Mouse (Mus musculus): Measurements from ENCODE around the gene Frmd4b. TPM values are rescaled to one million over a fixed set of nuclear protein-coding genes. Genes with fewer than 3 reads are reported as not detected.

The Frmd4b gene
- polyA plus RNA-seq, 1 experiment from 2014 or later: 11.1 TPM

DNA sequence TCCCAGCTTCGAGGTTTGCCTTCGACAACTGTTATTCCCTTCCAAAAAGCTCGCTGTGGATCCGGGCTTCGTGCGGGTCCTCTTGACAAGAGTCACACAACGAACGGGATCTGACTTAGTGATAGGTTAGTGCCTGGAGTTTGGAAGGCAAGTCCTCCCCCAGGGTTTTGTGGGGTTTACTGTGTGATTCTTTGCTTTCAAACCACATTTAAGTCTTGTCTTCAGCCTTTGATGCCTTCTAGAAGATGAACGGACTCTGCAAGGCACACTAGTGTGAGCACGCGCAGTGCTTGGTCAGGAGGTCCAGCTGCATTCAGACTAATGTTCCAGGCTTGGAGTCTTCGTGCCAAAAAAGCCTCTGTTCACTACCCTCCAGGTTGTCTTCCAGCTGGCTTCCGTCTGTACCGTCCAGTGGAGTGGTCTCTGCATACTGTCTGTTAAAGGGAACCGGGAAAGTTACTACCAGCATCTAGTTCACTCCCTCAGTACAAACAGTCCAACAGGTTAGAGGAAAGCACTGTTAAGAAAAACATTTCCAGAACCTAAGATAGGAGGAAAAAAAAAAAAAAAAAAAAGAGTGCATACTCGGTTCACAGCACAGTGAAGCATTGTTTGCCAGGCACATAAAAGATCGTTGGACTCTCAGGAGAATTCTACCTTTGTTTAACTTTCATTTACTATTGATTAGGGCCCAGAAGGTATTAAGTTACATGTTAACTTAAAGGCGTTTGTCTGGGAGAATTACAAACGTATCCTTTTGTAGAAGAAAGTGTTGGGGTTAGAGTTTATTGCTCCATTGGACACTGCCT is 329.1 kb downstream of the Frmd4b start:
- Histone ChIP-seq H3K4me3 (ENCODE audit: low read depth, low read length) (no peak overlapping the region), H3K9ac (replicated peaks; ENCODE audit: low read depth) (no peak overlapping the region), H3K4me2 (replicated peaks; ENCODE audit: low read depth, low read length) (no peak overlapping the region), H3K27ac (ENCODE audit: low read length) (no peak overlapping the region), H3K27me3 (replicated peaks; ENCODE audit: insufficient read depth, low read length) (no peaks in the 10 kb centered on the region), H3K9me3 (ENCODE audit: low read length) (no peaks in the 10 kb centered on the region), H3K36me3 (ENCODE audit: insufficient read depth, low read length) (0 out of 2 replicates have a peak, but pooled peaks cover 2% of the 10 kb centered on the region), H3K4me1 (ENCODE audit: insufficient read depth, low read depth, low read length) (0 out of 2 replicates have a peak, but pooled peaks cover 3% of the 10 kb centered on the region)
- no peak for DNase-seq (ENCODE audit: low spot score)
- 56% methylated on average over 19 of the region's 19 CpGs for WGBS
- no peak for ATAC-seq
- TF ChIP-seq CTCF (IDR thresholded peaks at IDR 0.05): no peak
- no peak for TF ChIP-seq EP300 (IDR thresholded peaks at IDR 0.05)

DNA sequence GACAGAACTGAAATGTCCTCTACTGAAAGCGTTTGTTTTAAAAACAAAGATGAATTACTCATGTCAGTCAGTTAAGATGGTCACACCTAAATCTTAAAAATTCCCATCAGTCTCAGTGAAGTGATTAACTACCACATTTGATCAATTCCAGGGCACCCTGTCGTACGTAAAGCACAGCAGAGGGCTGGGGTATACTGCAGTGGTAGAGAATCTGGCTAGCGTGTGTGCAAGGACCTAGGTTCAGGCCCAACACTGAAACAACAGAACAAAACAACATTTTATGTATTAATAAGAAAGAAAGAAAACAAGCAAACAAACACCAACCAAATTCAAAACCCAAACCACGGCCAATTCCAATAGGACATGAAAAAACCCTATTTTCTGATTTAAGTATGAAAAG is 331.0 kb downstream of the Frmd4b start:
- Histone ChIP-seq H3K4me3 (ENCODE audit: low read depth, low read length) (no peak overlapping the region), H3K4me1 (ENCODE audit: insufficient read depth, low read depth, low read length) (0 out of 2 replicates have a peak, but pooled peaks cover 3% of the 10 kb centered on the region), H3K9me3 (ENCODE audit: low read length) (no peaks in the 10 kb centered on the region), H3K27me3 (replicated peaks; ENCODE audit: insufficient read depth, low read length) (no peaks in the 10 kb centered on the region), H3K4me2 (replicated peaks; ENCODE audit: low read depth, low read length) (no peak overlapping the region), H3K9ac (replicated peaks; ENCODE audit: low read depth) (no peak overlapping the region), H3K36me3 (ENCODE audit: insufficient read depth, low read length) (0 out of 2 replicates have a peak, but pooled peaks cover 2% of the 10 kb centered on the region), H3K27ac (ENCODE audit: low read length) (no peak overlapping the region)
- TF ChIP-seq CTCF (IDR thresholded peaks at IDR 0.05): no peak
- no peak for TF ChIP-seq EP300 (IDR thresholded peaks at IDR 0.05)
- ATAC-seq (no peak), DNase-seq (ENCODE audit: low spot score) (no peak)
- 91% methylated on average over 5 of the region's 5 CpGs for WGBS

DNA sequence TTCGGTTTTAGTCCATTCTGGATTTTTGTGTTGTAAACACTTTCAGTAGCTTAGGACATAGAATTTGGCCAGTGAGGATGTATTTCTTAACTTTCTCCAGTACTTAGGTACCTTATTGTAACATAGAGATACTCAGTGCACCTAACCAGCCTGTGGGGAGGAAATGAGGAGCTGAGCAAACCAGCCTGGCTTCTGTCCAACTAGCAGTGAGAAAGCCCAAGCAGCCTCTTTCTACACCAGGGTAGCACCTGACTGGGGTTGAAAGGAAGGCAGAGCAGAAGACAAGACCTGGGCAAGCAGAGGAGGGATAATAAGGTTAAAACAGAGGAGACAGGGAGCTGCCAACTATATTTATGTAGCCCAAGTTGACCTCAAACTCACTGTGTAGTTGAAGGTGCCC is 333.7 kb downstream of the Frmd4b start:
- DNase-seq (ENCODE audit: low spot score) (no peak), ATAC-seq (no peak)
- no peak overlapping the region for H3K27ac ChIP-seq (ENCODE audit: low read length)
- no peak overlapping the region for H3K4me2 ChIP-seq (replicated peaks; ENCODE audit: low read depth, low read length)
- 98% methylated on average over 1 of the region's 1 CpGs for WGBS
- H3K4me3 ChIP-seq (ENCODE audit: low read depth, low read length): no peak overlapping the region
- no peaks in the 10 kb centered on the region for H3K4me1 ChIP-seq (ENCODE audit: insufficient read depth, low read depth, low read length)
- TF ChIP-seq EP300 (IDR thresholded peaks at IDR 0.05) (no peak), CTCF (IDR thresholded peaks at IDR 0.05) (no peak)
- H3K9ac ChIP-seq (replicated peaks; ENCODE audit: low read depth): no peak overlapping the region
- H3K27me3 ChIP-seq (replicated peaks; ENCODE audit: insufficient read depth, low read length): no peaks in the 10 kb centered on the region
- H3K36me3 ChIP-seq (ENCODE audit: insufficient read depth, low read length): 0 out of 2 replicates have a peak, but pooled peaks cover 2% of the 10 kb centered on the region
- no peaks in the 10 kb centered on the region for H3K9me3 ChIP-seq (ENCODE audit: low read length)

DNA sequence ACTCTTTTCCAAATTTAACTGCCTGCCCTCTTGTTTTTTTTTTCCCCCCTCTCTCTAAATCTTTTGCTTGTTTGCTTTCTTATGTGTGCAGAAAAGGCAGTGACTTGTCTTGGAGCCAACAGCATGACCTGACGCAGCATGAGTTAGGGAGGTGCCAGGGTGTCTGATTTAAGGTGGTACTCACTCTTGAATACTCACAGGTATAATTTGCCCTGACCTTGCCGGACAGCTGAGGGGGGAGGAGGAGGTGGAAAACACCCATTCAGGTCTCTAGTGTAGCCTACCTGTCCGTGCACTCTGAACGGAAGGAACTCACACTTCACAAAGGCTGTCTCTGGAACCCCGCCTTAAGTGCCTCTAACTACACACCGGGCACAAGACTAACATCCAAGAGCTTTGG is 338.5 kb downstream of the Frmd4b start:
- 51% methylated on average over 6 of the region's 6 CpGs for WGBS
- ATAC-seq (no peak), DNase-seq (ENCODE audit: low spot score) (peak; percentile 32)
- H3K4me2 ChIP-seq (replicated peaks; ENCODE audit: low read depth, low read length): peak overlapping the region; percentile 14; the same call in 1 of the 2 replicates
- no peak overlapping the region for H3K4me3 ChIP-seq (ENCODE audit: low read depth, low read length)
- no peak for TF ChIP-seq EP300 (IDR thresholded peaks at IDR 0.05)
- TF ChIP-seq CTCF (IDR thresholded peaks at IDR 0.05): no peak
- 0 out of 2 replicates have a peak, but pooled peaks cover 3% of the 10 kb centered on the region for H3K4me1 ChIP-seq (ENCODE audit: insufficient read depth, low read depth, low read length)
- no peak overlapping the region for H3K9ac ChIP-seq (replicated peaks; ENCODE audit: low read depth)
- H3K27ac ChIP-seq (ENCODE audit: low read length): no peak overlapping the region
- H3K27me3 ChIP-seq (replicated peaks; ENCODE audit: insufficient read depth, low read length): no peaks in the 10 kb centered on the region
- H3K36me3 ChIP-seq (ENCODE audit: insufficient read depth, low read length): no peaks in the 10 kb centered on the region
- H3K9me3 ChIP-seq (ENCODE audit: low read length): no peaks in the 10 kb centered on the region

- 6% methylated on average over 19 of the region's 19 CpGs for WGBS
- no peaks in the 10 kb centered on the region for H3K27me3 ChIP-seq (replicated peaks; ENCODE audit: insufficient read depth, low read length)
- H3K9me3 ChIP-seq (ENCODE audit: low read length): no peaks in the 10 kb centered on the region
- DNase-seq (ENCODE audit: low spot score): peak; percentile 92
- H3K27ac ChIP-seq (ENCODE audit: low read length): peak overlapping the region; percentile 54; the same call in 1 of the 2 replicates
- peak overlapping the region; percentile 29; the same call in 1 of the 2 replicates for H3K9ac ChIP-seq (replicated peaks; ENCODE audit: low read depth)
- H3K4me3 ChIP-seq (ENCODE audit: low read depth, low read length): peak overlapping the region; percentile 28
- H3K4me1 ChIP-seq (ENCODE audit: insufficient read depth, low read depth, low read length): 0 out of 2 replicates have a peak, but pooled peaks cover 3% of the 10 kb centered on the region
- H3K4me2 ChIP-seq (replicated peaks; ENCODE audit: low read depth, low read length): peak overlapping the region; percentile 60
- no peaks in the 10 kb centered on the region for H3K36me3 ChIP-seq (ENCODE audit: insufficient read depth, low read length)
- ATAC-seq: peak; percentile 75
- TF ChIP-seq EP300 (IDR thresholded peaks at IDR 0.05) (0 out of 2 replicates have a peak, but pooled peaks have one; percentile 38), CTCF (IDR thresholded peaks at IDR 0.05) (peak; percentile 88)
These were observed 339.1 kb downstream of the Frmd4b start for GRCm38 (mm10) chr6:97278014-97278787.

DNA sequence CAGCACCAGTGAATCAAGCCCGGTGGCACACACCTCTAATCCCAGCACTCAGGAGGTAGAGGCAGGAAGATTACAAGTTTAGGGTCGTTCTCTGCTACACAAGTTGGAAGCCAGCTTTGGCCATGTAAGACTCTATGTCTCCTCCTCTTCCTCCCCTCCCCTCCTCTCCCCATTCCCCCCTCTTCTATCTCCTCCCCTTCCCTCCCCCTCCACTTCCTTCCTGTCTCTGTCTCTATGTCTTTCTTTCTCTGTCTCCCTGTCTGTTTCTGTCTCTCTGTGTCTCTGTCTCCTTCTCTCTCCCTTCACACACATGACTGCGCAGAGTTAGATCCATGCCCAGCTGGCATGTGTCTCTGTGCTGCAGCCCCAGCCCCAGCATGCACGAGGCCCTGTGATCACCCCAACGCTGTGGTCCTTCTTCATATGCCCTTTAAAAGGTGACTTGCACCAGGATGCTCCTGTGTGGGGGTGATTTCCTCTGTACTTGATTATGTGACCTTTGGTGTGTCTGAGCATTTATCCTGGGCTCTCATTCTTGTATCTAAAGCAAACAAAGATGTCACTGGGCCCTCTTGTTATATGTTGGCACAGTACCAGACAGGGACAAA is 340.3 kb downstream of the Frmd4b start:
- Histone ChIP-seq H3K27me3 (replicated peaks; ENCODE audit: insufficient read depth, low read length) (no peaks in the 10 kb centered on the region), H3K4me2 (replicated peaks; ENCODE audit: low read depth, low read length) (no peak overlapping the region), H3K27ac (ENCODE audit: low read length) (no peak overlapping the region), H3K36me3 (ENCODE audit: insufficient read depth, low read length) (no peaks in the 10 kb centered on the region), H3K9ac (replicated peaks; ENCODE audit: low read depth) (no peak overlapping the region), H3K9me3 (ENCODE audit: low read length) (no peaks in the 10 kb centered on the region), H3K4me1 (ENCODE audit: insufficient read depth, low read depth, low read length) (0 out of 2 replicates have a peak, but pooled peaks cover 3% of the 10 kb centered on the region), H3K4me3 (ENCODE audit: low read depth, low read length) (no peak overlapping the region)
- no peak for TF ChIP-seq EP300 (IDR thresholded peaks at IDR 0.05)
- TF ChIP-seq CTCF (IDR thresholded peaks at IDR 0.05): no peak
- DNase-seq (ENCODE audit: low spot score) (no peak), ATAC-seq (no peak)
- 56% methylated on average over 5 of the region's 5 CpGs for WGBS

Measured in lung, postnatal 0 days (tissue).